Mouse (Mus musculus) ES-E14 (cell line): Measurements from ENCODE around the gene Kcnh6. TPM values are rescaled to one million over a fixed set of nuclear protein-coding genes. Genes with fewer than 3 reads are reported as not detected.

ENCODE experiments used
- DNase-seq: peaks from one replicate; pipeline ENCODE4 v3.0.0-alpha.2; 2013; ENCODE audit warnings: low read depth, low spot score
- H3K27ac ChIP-seq: 2 replicates; pipeline ENCODE4 v1.5.1; 2012; ENCODE audit warnings: low read depth, mild to moderate bottlenecking, low read length, moderate library complexity, mixed read lengths; ENCODE audit not compliant: poor library complexity, insufficient read depth, severe bottlenecking
- H3K36me3 ChIP-seq: 2 replicates; pipeline ENCODE4 v1.6.1; 2012; ENCODE audit warnings: mild to moderate bottlenecking, low read length, moderate library complexity, mixed read lengths; ENCODE audit not compliant: control insufficient read depth, poor library complexity, insufficient read depth, severe bottlenecking
- H3K4me1 ChIP-seq, 2 experiments: fragments of 150-350 bp in 1 of 2; sonication (generic) in 1 of 2; 2 replicates each; pipeline ENCODE4 v1.6.1; 2012; ENCODE audit warnings: low read length in 2 of 2, mild to moderate bottlenecking in 1 of 2, mixed read lengths in 1 of 2; ENCODE audit not compliant: control insufficient read depth in 2 of 2, insufficient read depth in 2 of 2, poor library complexity in 1 of 2
- H3K4me3 ChIP-seq, 2 experiments: fragments of 150-350 bp in 1 of 2; sonication (generic) in 1 of 2; 2 replicates each; pipeline ENCODE4 v1.5.1; 2012; ENCODE audit warnings: low read length in 2 of 2, low read depth in 1 of 2, mild to moderate bottlenecking in 1 of 2, mixed read lengths in 1 of 2; ENCODE audit not compliant: insufficient read depth in 1 of 2, poor library complexity in 1 of 2, severe bottlenecking in 1 of 2
- H3K9ac ChIP-seq: 2 replicates; pipeline ENCODE4 v1.6.1; 2012; ENCODE audit warnings: low read depth, mild to moderate bottlenecking, low read length, mixed read lengths; ENCODE audit not compliant: poor library complexity, insufficient read depth, severe bottlenecking
- H3K9me3 ChIP-seq: fragments of 150-350 bp; sonication (generic); 2 replicates; pipeline ENCODE4 v1.6.1; 2012; ENCODE audit warnings: low read depth, mild to moderate bottlenecking, low read length; ENCODE audit not compliant: control insufficient read depth, insufficient read depth
- CHD2 ChIP-seq: IDR thresholded peaks from 2 replicates; pipeline ENCODE4 v1.6.1; 2014; ENCODE audit warnings: mild to moderate bottlenecking, low read depth, low read length, inconsistent platforms
- HCFC1 ChIP-seq: IDR thresholded peaks from 2 replicates; pipeline ENCODE4 v1.6.1; 2012; ENCODE audit warnings: low read length, inconsistent platforms, borderline replicate concordance; ENCODE audit not compliant: insufficient read depth
- MAFK ChIP-seq: IDR thresholded peaks from 2 replicates; pipeline ENCODE4 v1.6.1; 2014; ENCODE audit warnings: mild to moderate bottlenecking, low read depth, low read length, inconsistent platforms; ENCODE audit not compliant: insufficient read depth
- ZC3H11A ChIP-seq: IDR thresholded peaks from 2 replicates; pipeline ENCODE4 v1.6.1; 2012; ENCODE audit warnings: low read depth, mild to moderate bottlenecking, inconsistent platforms, low read length, borderline replicate concordance
- ZNF384 ChIP-seq: IDR thresholded peaks from 2 replicates; pipeline ENCODE4 v1.6.1; 2012; ENCODE audit warnings: low read depth, low read length, inconsistent platforms
- in situ Hi-C, 2 experiments: fragments of 600-800 bp; cut with MboI; formaldehyde crosslinking; loops; one replicate each; pipeline ENCODE4 v1.15.1; 2025; ENCODE audit warnings: low sequenced_read_pairs in 2 of 2, inconsistent platforms in 1 of 2; ENCODE audit not compliant: unreplicated experiment in 2 of 2
- total RNA-seq: library from RNA; depleted of rRNA; stranded (reverse); fragments of 300-350 nt; gene quantifications from 2 replicates; pipeline ENCODE4 v1.2.3, GENCODE M21; 2012; rRNA removed

The Kcnh6 gene
- total RNA-seq, result 1.5 and 1.6 TPM in 2 replicates

DNA sequence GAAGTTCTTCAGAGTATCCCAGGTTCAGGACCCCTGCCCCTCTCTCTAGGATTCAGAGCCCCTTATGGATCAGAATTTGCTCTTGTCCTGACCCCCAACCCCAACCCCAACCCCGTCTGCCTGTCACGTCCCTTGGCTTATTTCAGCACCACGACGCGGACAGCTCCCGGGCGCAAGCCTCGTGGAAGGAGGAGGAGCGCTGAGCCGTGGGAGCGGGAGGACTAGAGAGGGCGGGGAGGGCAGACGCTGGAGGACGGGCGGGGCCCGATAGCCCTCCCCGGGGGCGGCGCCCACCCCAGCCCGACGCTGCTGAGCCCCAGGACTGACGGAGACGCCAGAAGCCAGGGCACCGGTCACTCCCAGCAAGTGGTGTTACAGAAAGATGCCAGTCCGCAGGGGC is at the start of gene Kcnh6:
TSS of gene Kcnh6 (plus strand) at position 304 of the 400 bp plus-strand sequence.
- Histone ChIP-seq H3K36me3 (no peaks in the 10 kb centered on the region), H3K27ac (no peak within 1 kb of the TSS), H3K4me1 (no peaks in the 10 kb centered on the region), H3K9ac (no peak within 1 kb of the TSS), H3K4me3 (peak within 1 kb of the TSS; percentile 53 to 62; a peak in 3 of 4 replicates), H3K9me3 (no peaks in the 10 kb centered on the region)
- peak; percentile 60 for DNase-seq
- in situ Hi-C loops, result no loop called here
- TF ChIP-seq ZC3H11A (no peak), HCFC1 (0 out of 2 replicates have a peak, but pooled peaks have one; percentile 23)

DNA sequence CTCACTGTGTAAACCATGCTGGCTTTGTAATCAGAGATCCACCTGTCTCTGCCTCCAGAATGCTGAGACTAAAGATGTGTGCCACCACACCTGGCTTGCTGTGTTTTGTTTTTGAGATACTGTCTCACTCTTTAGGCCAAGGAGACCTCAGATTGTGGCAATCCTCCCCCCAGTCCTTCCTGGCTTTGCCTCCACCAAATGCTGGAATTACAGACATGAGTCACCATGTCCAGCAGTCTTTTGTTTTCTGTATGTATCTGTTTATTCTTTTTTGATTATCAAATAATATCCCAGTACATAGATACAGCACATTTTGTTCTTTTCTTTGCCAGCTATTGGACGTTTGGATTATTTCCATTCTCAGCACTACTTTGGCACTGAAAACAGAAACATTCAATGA is 49.4 kb upstream of the Kcnh6 start:
- Histone ChIP-seq H3K4me3 (no peak overlapping the region), H3K4me1 (peaks cover 6 to 8% of the 10 kb centered on the region in 2 experiments; a peak in 2 of 4 replicates), H3K9me3 (no peaks in the 10 kb centered on the region), H3K36me3 (no peaks in the 10 kb centered on the region), H3K27ac (no peak overlapping the region), H3K9ac (no peak overlapping the region)
- no peak for DNase-seq
- in situ Hi-C loops, result no loop called here
- TF ChIP-seq MAFK (no peak), CHD2 (no peak), ZNF384 (no peak), HCFC1 (no peak), ZC3H11A (no peak)

DNA sequence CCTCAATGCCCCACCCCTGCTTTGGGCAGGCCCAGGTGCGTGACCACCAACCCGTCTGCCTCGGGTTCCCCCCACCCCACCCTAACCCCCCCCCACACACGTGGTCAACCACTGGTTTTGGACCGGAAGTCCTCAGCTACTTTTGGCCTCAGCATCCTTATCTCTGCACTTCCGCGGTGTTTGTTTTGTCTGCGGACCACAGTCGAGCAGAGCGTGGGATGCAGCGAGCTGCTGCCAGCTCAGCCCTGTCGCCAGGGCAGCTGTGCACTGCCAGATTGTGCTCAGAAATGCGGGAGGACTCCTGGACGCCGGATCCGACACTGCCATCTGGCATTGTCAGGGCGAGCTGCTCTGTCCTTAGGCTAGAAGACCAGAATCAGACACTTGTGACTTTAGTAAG is 48.6 kb upstream of the Kcnh6 start:
- Histone ChIP-seq H3K9ac (peak overlapping the region; percentile 40; the same call in 1 of the 2 replicates), H3K9me3 (no peaks in the 10 kb centered on the region), H3K27ac (no peak overlapping the region), H3K36me3 (no peaks in the 10 kb centered on the region), H3K4me3 (peak overlapping the region in 1 of 2 experiments; percentile 48; a peak in 3 of 4 replicates), H3K4me1 (peaks cover 6 to 8% of the 10 kb centered on the region in 2 experiments; a peak in 2 of 4 replicates)
- in situ Hi-C loops, result no loop called here
- DNase-seq, result no peak
- TF ChIP-seq ZNF384, result no peak
- TF ChIP-seq ZC3H11A, result no peak
- no peak for TF ChIP-seq MAFK
- TF ChIP-seq HCFC1, result no peak
- no peak for TF ChIP-seq CHD2

DNA sequence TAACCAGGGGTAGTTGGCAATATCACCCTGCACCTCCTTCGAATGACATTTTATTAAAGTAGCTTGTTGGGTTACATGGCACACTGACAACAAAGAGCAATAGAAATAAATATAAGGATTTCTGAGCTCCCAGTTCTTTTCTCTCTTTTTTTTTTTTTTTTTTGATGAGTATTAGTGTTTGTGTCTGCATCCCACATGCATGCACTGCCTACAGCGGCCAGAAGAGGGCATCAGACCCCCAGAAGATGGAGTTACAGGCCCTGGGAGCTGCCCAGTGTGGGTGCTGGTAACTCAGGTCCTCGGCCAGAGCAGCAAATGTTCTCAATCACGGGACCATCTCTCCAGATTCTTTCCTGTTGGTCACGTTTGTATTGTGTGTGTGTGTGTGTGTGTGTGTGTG is 43.2 kb upstream of the Kcnh6 start:
- peaks cover 0 to 11% of the 10 kb centered on the region in 2 experiments; a peak in 1 of 4 replicates for H3K4me1 ChIP-seq
- no peaks in the 10 kb centered on the region for H3K36me3 ChIP-seq
- H3K4me3 ChIP-seq, result no peak overlapping the region
- H3K27ac ChIP-seq, result no peak overlapping the region
- no peak overlapping the region for H3K9ac ChIP-seq
- in situ Hi-C loops, result no loop called here
- no peak for TF ChIP-seq CHD2
- TF ChIP-seq ZNF384, result peak; percentile 95
- peak; percentile 56; the same call in 1 of the 2 replicates for TF ChIP-seq ZC3H11A
- no peak for TF ChIP-seq HCFC1
- no peak for DNase-seq
- H3K9me3 ChIP-seq, result no peaks in the 10 kb centered on the region

DNA sequence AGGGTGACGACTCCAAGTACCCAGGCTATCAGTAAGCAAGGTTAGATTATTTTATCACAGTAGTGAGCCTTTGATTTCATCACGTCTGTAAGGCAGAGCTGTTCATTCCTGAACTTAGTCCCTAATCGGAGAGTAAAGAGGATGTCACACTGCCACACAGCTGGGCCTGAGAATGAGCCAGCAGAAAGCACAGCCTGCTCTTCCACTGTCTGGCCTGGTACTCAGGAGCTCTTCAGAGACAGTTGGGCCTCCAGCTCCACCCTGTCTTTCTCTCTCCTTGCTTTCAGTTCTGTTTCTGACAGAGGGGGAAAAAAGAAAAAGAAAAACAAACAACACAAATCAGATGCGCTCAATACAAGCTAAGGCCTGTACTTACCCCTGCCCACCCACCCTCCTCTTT is 41.6 kb upstream of the Kcnh6 start:
- Histone ChIP-seq H3K9ac (no peak overlapping the region), H3K4me1 (peaks cover 0 to 11% of the 10 kb centered on the region in 2 experiments; a peak in 1 of 4 replicates), H3K36me3 (no peaks in the 10 kb centered on the region), H3K27ac (no peak overlapping the region), H3K4me3 (no peak overlapping the region), H3K9me3 (no peaks in the 10 kb centered on the region)
- no peak for DNase-seq
- in situ Hi-C loops, result no loop called here
- TF ChIP-seq CHD2 (no peak), ZC3H11A (no peak), ZNF384 (no peak), HCFC1 (no peak), MAFK (no peak)
